Mouse (Mus musculus) embryonic facial prominence, embryonic 10.5 days (tissue): Measurements from ENCODE around the gene Tmem135. TPM values are rescaled to one million over a fixed set of nuclear protein-coding genes. Genes with fewer than 3 reads are reported as not detected.

Source experiments
- DNase-seq: peaks from one replicate; pipeline ENCODE4 v3.0.0-alpha.2; 2017; ENCODE audit warnings: low spot score
- H3K27ac ChIP-seq: fragments of 300-500 bp; sonication (generic); replicated peaks from 2 replicates; pipeline ENCODE4 v1.5.1; 2016; ENCODE audit warnings: mild to moderate bottlenecking
- H3K27me3 ChIP-seq: fragments of 300-500 bp; sonication (generic); replicated peaks from 2 replicates; pipeline ENCODE4 v1.6.1; 2016; ENCODE audit warnings: low read depth, mild to moderate bottlenecking; ENCODE audit not compliant: poor library complexity, severe bottlenecking
- H3K36me3 ChIP-seq: fragments of 300-500 bp; sonication (generic); replicated peaks from 2 replicates; pipeline ENCODE4 v1.6.1; 2016; ENCODE audit warnings: mild to moderate bottlenecking, moderate library complexity
- H3K4me1 ChIP-seq: fragments of 300-500 bp; sonication (generic); 2 replicates; pipeline ENCODE4 v1.6.1; 2016
- H3K4me3 ChIP-seq: fragments of 300-500 bp; sonication (generic); 2 replicates; pipeline ENCODE4 v1.5.1; 2016; ENCODE audit warnings: mild to moderate bottlenecking, moderate library complexity
- H3K9me3 ChIP-seq: fragments of 300-500 bp; sonication (generic); 2 replicates; pipeline ENCODE4 v1.6.1; 2016; ENCODE audit warnings: mild to moderate bottlenecking
- WGBS: fragments of 180-500 bp; shearing (Covaris S2); methylation state at CpG from one replicate; pipeline ENCODE4 v1.1.7; 2016; 5-methylcytosine and 5-hydroxymethylcytosine counted together
- polyA plus RNA-seq: library from polyadenylated mRNA; unstranded; fragments of >200 nt; fragmentation: Nextera tagmentation; extraction: Ambion mirVana; gene quantifications from 2 replicates; pipeline ENCODE4 v1.2.1, GENCODE M21; 2016

The Tmem135 gene
- polyA plus RNA-seq, 1 experiment from 2014 or later, result 18.0 TPM

DNA sequence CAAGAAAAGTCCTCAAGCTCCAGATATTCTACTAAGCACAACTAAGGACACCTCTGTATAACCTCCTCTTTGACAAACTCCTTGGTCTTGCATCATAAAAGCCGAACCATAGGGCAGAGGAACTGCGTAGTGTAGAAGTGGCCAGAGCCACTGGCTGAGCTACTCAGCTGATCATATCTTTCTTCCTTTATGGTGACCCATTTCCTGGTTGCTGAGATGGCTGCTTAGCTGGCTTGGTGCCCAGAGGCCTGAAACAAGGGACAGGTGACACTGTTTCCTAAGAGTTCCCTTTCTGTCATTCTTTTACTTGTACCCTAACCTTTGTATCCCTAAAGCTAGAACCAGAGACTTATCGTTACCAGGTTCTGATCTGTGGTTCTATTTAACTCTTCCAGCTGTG, 7.3 kb upstream of the Tmem135 start:
- no peak for DNase-seq
- no peaks in the 10 kb centered on the region for H3K27me3 ChIP-seq
- H3K9me3 ChIP-seq, result no peaks in the 10 kb centered on the region
- peaks cover 51% of the 10 kb centered on the region for H3K4me1 ChIP-seq
- H3K4me3 ChIP-seq, result no peak overlapping the region
- peaks cover 61% of the 10 kb centered on the region for H3K36me3 ChIP-seq
- H3K27ac ChIP-seq, result no peak overlapping the region
- 90% methylated on average over 3 of the region's 3 CpGs for WGBS

DNA sequence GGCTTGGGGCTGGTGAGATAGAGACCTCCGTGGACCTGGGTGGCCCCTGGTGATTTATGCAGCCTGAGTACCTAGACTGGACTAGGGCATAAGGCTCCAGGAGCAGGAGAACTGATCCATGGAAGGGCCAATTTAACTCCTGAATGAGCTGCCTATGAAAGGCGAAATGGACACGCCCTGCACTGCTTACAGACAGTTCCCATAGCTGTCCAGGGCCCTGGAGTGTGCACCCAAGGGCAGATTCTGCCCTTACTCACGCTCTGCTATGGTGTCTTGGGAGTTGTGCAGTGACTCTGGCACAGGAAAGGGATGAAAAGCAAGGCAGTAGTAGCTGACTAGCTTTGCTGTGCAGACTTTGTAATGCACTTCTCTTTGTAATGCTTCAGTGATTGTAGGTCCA, 6.3 kb upstream of the Tmem135 start:
- no peak overlapping the region for H3K27ac ChIP-seq
- no peaks in the 10 kb centered on the region for H3K27me3 ChIP-seq
- DNase-seq, result no peak
- no peaks in the 10 kb centered on the region for H3K9me3 ChIP-seq
- no peak overlapping the region for H3K4me3 ChIP-seq
- peaks cover 61% of the 10 kb centered on the region for H3K36me3 ChIP-seq
- 85% methylated on average over 4 of the region's 4 CpGs for WGBS
- peaks cover 50% of the 10 kb centered on the region for H3K4me1 ChIP-seq

DNA sequence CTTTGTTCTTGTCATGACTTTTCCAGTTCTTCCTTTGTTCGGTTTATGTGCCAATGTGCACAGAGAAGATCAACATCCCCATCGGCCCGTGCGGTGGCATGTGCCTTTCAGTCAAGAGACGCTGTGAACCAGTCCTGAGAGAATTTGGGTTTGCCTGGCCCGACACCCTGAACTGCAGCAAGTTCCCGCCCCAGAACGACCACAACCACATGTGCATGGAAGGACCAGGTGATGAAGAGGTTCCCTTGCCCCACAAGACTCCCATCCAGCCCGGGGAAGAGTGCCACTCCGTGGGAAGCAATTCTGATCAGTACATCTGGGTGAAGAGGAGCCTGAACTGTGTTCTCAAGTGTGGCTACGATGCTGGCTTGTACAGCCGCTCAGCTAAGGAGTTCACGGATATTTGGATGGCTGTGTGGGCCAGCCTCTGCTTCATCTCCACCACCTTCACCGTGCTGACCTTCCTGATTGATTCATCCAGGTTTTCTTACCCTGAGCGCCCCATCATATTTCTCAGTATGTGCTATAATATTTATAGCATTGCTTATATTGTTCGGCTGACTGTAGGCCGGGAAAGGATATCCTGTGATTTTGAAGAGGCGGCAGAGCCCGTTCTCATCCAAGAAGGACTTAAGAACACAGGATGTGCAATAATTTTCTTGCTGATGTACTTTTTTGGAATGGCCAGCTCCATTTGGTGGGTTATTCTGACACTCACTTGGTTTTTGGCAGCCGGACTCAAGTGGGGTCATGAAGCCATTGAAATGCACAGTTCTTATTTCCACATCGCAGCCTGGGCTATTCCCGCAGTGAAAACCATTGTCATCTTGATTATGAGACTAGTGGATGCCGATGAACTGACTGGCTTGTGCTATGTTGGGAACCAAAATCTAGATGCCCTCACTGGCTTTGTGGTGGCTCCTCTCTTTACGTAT, 3.3 kb upstream of the Tmem135 start:
- no peak for DNase-seq
- no peak overlapping the region for H3K27ac ChIP-seq
- WGBS, result 93% methylated on average over 24 of the region's 24 CpGs
- H3K36me3 ChIP-seq, result peaks cover 52% of the 10 kb centered on the region
- no peaks in the 10 kb centered on the region for H3K9me3 ChIP-seq
- H3K4me3 ChIP-seq, result peak overlapping the region; percentile 87
- H3K27me3 ChIP-seq, result peaks cover 7% of the 10 kb centered on the region
- peaks cover 55% of the 10 kb centered on the region for H3K4me1 ChIP-seq

DNA sequence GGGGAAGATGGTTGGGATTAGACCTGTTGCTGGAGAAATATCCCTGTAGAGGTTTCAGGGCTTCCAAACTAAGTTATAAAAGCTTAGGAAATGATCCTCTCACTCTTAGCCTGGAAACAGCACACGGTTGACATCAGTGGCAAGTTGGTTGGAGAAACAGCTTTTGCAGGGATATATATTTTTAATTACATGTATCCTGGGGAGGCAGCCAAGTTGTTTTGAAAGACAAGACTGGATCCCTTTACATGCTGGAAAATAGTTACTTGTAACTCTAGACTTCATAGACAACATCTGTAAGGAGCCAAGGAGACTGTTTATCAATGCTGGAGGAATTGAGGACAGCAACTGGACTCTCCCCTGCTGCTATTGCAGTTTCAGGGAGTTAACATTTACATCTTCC, 2.0 kb upstream of the Tmem135 start:
- peaks cover 68% of the 10 kb centered on the region for H3K4me1 ChIP-seq

DNA sequence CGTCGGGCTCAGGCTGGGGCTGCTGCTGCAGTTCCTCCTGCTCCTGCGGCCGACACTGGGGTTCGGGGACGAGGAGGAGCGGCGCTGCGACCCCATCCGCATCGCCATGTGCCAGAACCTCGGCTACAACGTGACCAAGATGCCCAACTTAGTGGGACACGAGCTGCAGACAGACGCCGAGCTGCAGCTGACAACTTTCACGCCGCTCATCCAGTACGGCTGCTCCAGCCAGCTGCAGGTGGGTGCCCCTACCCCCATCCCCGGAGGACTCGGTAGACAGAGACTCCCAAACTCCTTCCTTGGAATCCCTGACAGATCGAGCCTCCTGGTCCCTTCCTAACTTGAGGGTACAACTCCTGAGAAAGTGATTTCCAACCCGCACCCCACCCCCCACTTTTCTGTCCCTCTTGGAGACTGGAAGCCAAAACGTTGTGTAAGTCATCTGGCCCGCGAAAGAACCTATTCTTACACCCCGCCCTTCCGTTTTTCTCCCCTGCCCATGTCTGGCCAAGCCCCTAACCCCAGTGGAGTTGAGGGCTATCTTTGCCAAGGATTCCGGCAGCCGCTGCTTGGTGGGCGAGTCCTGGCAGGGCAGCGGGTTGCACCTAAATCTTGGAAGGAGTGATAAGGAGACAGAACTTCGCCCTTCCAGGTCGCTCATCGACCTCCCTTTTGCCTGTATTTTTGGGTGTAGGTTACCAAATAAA, 865 bp upstream of the Tmem135 start:
- DNase-seq, result no peak
- H3K27ac ChIP-seq, result peak overlapping the region; percentile 91
- peaks cover 30% of the 10 kb centered on the region for H3K36me3 ChIP-seq
- peak overlapping the region; percentile 87 for H3K4me3 ChIP-seq
- peaks cover 64% of the 10 kb centered on the region for H3K4me1 ChIP-seq
- under 1% methylated on average over 35 of the region's 35 CpGs for WGBS
- H3K9me3 ChIP-seq, result no peaks in the 10 kb centered on the region
- H3K27me3 ChIP-seq, result peaks cover 14% of the 10 kb centered on the region

More for the DNA sequence above, 2.0 kb upstream of the Tmem135 start:
- Histone ChIP-seq H3K36me3 (peaks cover 40% of the 10 kb centered on the region), H3K4me3 (peak overlapping the region; percentile 87), H3K27me3 (peaks cover 14% of the 10 kb centered on the region), H3K9me3 (no peaks in the 10 kb centered on the region), H3K27ac (no peak overlapping the region)
- no peak for DNase-seq
- WGBS, result 59% methylated on average over 1 of the region's 1 CpGs

DNA sequence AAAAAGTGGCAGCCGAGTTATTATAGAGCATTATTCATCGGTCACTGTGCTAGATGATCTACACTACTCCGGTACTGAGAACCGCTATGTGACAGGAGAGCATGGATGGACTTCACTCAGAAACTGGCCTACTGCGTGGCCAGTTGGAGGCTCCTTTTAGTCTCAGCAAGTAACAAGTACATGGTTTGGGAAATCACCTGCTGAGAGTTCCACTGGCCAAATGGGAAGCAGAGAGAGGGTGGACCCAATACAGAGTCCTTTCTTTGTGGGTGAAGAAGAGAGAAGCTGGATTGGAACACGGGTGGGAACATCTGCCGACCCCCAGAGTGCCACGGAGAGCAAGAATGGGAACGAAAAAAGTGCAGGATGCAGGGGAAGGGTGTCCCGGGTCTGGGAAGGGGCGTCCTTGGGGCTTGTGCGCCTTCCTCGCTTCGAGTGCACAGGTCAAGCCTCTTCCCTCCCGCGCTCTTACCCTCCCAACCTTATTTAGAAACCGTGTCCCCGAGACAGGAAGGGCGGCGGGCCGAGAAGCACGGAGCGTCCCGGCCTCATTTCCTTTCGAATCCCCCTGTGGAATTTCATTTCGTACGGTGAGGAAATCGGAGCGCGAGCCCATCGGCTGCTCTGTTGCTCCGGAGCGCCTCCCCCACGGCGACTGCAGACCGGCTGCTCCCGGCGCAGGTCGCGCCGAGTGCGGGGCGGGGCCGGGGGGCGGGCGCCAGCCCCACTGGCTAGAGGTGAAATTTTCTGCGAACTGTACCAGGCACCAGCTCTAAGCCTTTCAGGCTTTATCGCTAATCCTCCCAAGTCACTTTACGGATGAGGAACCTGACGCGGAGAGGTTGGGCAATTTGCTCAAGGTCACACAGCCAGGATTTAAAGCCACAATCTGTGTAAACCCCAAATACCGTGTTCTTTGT, 709 bp downstream of the Tmem135 start:
- H3K4me1 ChIP-seq, result peaks cover 57% of the 10 kb centered on the region
- peak overlapping the region; percentile 87 for H3K4me3 ChIP-seq
- peak; percentile 86 for DNase-seq
- peaks cover 20% of the 10 kb centered on the region for H3K27me3 ChIP-seq
- H3K36me3 ChIP-seq, result peaks cover 17% of the 10 kb centered on the region
- 5% methylated on average over 52 of the region's 52 CpGs for WGBS
- H3K27ac ChIP-seq, result peak overlapping the region; percentile 91
- no peaks in the 10 kb centered on the region for H3K9me3 ChIP-seq

DNA sequence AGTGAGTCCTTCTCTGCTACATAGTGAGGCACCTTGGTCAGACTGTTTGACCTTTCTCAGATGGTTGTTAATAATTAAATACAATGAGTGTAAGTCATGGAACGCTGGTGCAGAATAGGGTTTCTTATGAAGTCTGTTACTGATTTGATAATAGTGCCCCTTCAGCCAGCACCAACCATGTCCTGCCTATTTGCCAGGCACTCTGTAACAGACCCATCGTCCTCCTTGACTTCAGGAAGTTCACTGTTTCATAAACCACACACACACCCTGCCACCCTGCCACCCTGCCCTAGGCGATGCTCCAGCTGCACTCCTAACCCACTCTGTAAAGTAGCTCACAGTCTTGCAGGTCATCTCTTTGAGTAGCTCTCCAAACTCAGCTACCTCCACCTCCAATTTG, 2.1 kb downstream of the Tmem135 start:
- 64% methylated on average over 3 of the region's 3 CpGs for WGBS
- Histone ChIP-seq H3K4me3 (no peak overlapping the region), H3K36me3 (peaks cover 3% of the 10 kb centered on the region), H3K27me3 (peaks cover 20% of the 10 kb centered on the region), H3K27ac (no peak overlapping the region), H3K4me1 (peaks cover 50% of the 10 kb centered on the region), H3K9me3 (no peaks in the 10 kb centered on the region)
- DNase-seq, result no peak

DNA sequence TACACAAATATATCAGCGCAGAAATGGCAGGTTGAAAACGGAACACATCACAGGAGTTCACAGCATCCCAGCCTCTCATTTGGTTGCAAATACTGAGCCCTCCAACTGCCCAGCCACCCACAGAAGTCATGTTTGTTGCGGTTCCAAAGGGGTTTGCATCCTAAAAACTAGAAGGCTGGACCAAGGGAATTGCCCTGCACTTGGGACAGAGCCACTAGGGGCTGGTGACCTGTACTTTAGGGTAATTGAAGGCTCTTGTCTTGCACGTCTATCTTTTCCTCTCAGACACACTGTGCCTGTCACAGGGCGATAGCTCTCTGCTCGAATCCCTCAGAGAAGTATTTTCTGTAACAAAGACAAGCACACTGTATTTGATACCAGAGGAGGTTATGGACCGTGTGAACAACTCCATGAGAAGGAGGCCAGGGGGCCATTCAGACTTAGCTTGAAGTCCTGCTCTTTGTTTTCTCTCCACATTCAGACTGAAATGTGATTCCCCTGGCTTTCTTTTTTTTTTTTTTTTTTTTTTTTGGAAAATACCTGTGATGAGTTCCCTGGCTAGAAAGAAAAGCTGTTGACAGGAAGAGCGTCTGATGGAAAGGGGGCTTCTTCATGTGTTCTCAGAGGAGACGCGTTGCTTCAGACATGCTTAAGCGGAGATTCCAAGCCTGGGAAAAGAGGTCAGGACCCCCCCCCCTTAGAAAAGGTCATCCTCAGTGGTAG, 2.7 kb downstream of the Tmem135 start:
- no peaks in the 10 kb centered on the region for H3K36me3 ChIP-seq
- no peak overlapping the region for H3K4me3 ChIP-seq
- WGBS, result 45% methylated on average over 11 of the region's 11 CpGs
- peaks cover 46% of the 10 kb centered on the region for H3K4me1 ChIP-seq
- peaks cover 20% of the 10 kb centered on the region for H3K27me3 ChIP-seq
- H3K9me3 ChIP-seq, result no peaks in the 10 kb centered on the region
- peak; percentile 18 for DNase-seq
- no peak overlapping the region; the same call in 1 of the 2 replicates for H3K27ac ChIP-seq

DNA sequence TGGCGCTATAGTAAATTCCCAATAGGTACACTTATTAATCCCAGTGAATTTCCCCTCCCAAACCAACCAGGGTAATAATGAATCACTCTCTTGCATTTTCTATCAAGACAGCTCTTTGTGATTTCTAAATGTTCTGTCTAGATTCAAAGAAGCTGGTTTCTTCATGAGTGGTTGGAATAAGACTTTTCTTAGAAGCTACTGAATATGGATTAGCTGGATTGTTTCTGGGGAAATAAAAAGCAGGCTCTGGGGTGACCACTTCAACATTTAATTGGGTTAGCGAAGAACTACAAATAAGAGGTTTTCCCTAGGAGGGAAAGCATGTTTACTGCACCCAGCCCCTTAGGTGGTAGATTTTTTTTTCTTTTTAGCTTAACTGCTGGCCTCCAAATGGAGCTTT, 3.3 kb downstream of the Tmem135 start:
- Histone ChIP-seq H3K27me3 (peaks cover 20% of the 10 kb centered on the region), H3K36me3 (no peaks in the 10 kb centered on the region), H3K4me3 (no peak overlapping the region), H3K27ac (no peak overlapping the region), H3K4me1 (peaks cover 40% of the 10 kb centered on the region), H3K9me3 (no peaks in the 10 kb centered on the region)
- WGBS, result 69% methylated on average over 2 of the region's 2 CpGs
- no peak for DNase-seq

DNA sequence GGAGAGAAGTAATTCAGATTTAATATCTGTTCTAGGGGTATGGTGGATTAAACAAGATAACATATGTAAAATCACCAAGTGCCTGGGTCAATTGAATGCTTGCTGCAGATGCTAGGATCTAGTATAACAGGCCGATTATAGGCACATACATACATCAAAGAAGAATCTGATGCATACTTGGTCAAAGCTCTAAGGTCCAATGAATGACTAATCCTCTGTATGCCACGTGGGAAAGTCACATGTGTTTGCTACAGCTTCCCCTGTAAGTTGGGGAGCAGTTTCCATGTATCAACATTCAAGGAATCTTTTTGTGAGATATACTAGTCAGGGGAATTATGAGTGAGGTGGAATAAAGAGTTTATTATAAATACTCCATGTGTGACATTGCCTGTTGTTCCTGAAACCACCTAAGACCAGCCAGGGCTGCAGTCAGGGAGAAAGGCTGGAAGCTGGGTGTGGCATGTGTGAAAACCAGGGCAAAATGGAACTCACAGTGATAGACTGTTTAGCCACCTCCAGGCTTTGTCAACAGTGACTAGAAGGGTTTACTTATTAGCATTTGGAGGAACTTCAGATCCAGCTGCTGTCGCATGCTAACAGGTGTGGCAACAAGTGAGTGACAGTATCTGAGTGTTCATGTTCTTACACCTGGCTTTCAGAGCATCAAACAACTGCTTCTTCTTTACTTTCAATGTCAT, 6.0 kb downstream of the Tmem135 start:
- no peak for DNase-seq
- H3K4me1 ChIP-seq, result peaks cover 21% of the 10 kb centered on the region
- peaks cover 20% of the 10 kb centered on the region for H3K27me3 ChIP-seq
- H3K4me3 ChIP-seq, result no peak overlapping the region
- H3K36me3 ChIP-seq, result peaks cover 3% of the 10 kb centered on the region; the same call in 1 of the 2 replicates
- H3K27ac ChIP-seq, result no peak overlapping the region
- no peaks in the 10 kb centered on the region for H3K9me3 ChIP-seq
- WGBS, result 79% methylated on average over 3 of the region's 3 CpGs

DNA sequence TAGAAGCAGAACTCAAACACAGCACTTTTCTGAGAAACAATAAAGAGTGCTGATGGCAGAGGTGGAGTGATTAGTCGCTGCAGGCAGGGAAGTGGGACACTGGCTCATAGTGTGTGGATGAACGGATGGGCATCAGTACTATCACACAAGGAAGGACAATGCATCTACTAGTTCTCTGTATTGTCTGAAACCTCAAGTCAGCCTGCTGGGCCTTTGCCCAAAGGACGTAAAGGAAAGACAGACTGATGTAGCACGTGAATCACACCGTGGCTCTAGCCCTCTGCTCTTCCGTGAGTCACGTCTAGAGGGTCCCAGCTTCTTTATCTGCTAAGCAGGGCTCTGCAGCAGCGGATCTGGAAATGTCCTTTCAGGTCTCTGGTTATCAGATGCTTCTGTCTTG, 7.6 kb downstream of the Tmem135 start:
- DNase-seq, result no peak
- Histone ChIP-seq H3K4me1 (peaks cover 5% of the 10 kb centered on the region), H3K9me3 (no peaks in the 10 kb centered on the region), H3K27ac (no peak overlapping the region), H3K36me3 (peaks cover 3% of the 10 kb centered on the region; the same call in 1 of the 2 replicates), H3K4me3 (no peak overlapping the region), H3K27me3 (0 out of 2 replicates have a peak, but pooled peaks cover 6% of the 10 kb centered on the region)
- WGBS, result 73% methylated on average over 8 of the region's 8 CpGs
